Mouse (Mus musculus) forebrain, embryonic 13.5 days (tissue): ENCODE measurements at regions not wholly inside any gene's neighbourhood (a gene's known extent, or its start where the extent isn't known, plus 50 kb on each side); places are given as distances from the start of the nearest gene placed in this dataset.

ENCODE experiments used
- ATAC-seq: fragments of 200-750 bp; cut with Nextera tagmentation; 2 replicates; pipeline ENCODE4 v1.8.0; 2017
- H3K27ac ChIP-seq: fragments of 300-500 bp; sonication (generic); 2 replicates; pipeline ENCODE4 v1.5.1; 2015; ENCODE audit warnings: inconsistent platforms, mild to moderate bottlenecking, moderate library complexity
- H3K27me3 ChIP-seq: fragments of 300-500 bp; sonication (generic); 2 replicates; pipeline ENCODE4 v1.6.1; 2015; ENCODE audit warnings: mild to moderate bottlenecking, inconsistent platforms
- H3K36me3 ChIP-seq: fragments of 300-500 bp; sonication (generic); 2 replicates; pipeline ENCODE4 v1.6.1; 2015; ENCODE audit warnings: mild to moderate bottlenecking, inconsistent platforms; ENCODE audit not compliant: poor library complexity, severe bottlenecking
- H3K4me1 ChIP-seq: fragments of 300-500 bp; sonication (generic); 2 replicates; pipeline ENCODE4 v1.6.1; 2015; ENCODE audit warnings: inconsistent platforms
- H3K4me2 ChIP-seq: fragments of 300-500 bp; sonication (generic); 2 replicates; pipeline ENCODE4 v1.6.1; 2015; ENCODE audit warnings: inconsistent platforms, mild to moderate bottlenecking, moderate library complexity
- H3K4me3 ChIP-seq: fragments of 300-500 bp; sonication (generic); 2 replicates; pipeline ENCODE4 v1.5.1; 2015; ENCODE audit warnings: mild to moderate bottlenecking, inconsistent platforms
- H3K9ac ChIP-seq: fragments of 300-500 bp; sonication (generic); 2 replicates; pipeline ENCODE4 v1.6.1; 2015; ENCODE audit warnings: mild to moderate bottlenecking, inconsistent platforms
- H3K9me3 ChIP-seq: fragments of 300-500 bp; sonication (generic); replicated peaks from 2 replicates; pipeline ENCODE4 v1.6.1; 2016; ENCODE audit warnings: inconsistent platforms
- WGBS: fragments of 180-500 bp; shearing (Covaris S2); methylation state at CpG from one replicate; pipeline ENCODE4 v1.1.7; 2015; 5-methylcytosine and 5-hydroxymethylcytosine counted together

GRCm38 (mm10) chr7:72027006-72027405 is 279.4 kb downstream of the Mctp2 start:
- Histone ChIP-seq H3K4me2 (no peak overlapping the region), H3K4me3 (no peak overlapping the region), H3K9me3 (no peaks in the 10 kb centered on the region), H3K27me3 (no peaks in the 10 kb centered on the region), H3K36me3 (no peaks in the 10 kb centered on the region), H3K4me1 (no peaks in the 10 kb centered on the region), H3K9ac (no peak overlapping the region), H3K27ac (no peak overlapping the region)
- ATAC-seq: no peak
- 60% methylated on average over 6 of the region's 6 CpGs for WGBS

GRCm38 (mm10) chr7:72009115-72009514 is 297.3 kb downstream of the Mctp2 start:
- no peak overlapping the region for H3K9ac ChIP-seq
- no peak for ATAC-seq
- WGBS: 93% methylated on average over 11 of the region's 11 CpGs
- no peak overlapping the region for H3K4me3 ChIP-seq
- H3K36me3 ChIP-seq: no peaks in the 10 kb centered on the region
- no peak overlapping the region for H3K27ac ChIP-seq
- H3K4me2 ChIP-seq: no peak overlapping the region
- H3K9me3 ChIP-seq: no peaks in the 10 kb centered on the region
- no peaks in the 10 kb centered on the region for H3K4me1 ChIP-seq
- H3K27me3 ChIP-seq: no peaks in the 10 kb centered on the region

GRCm38 (mm10) chr7:72004311-72004710 is 302.1 kb downstream of the Mctp2 start:
- H3K9ac ChIP-seq: no peak overlapping the region

DNA sequence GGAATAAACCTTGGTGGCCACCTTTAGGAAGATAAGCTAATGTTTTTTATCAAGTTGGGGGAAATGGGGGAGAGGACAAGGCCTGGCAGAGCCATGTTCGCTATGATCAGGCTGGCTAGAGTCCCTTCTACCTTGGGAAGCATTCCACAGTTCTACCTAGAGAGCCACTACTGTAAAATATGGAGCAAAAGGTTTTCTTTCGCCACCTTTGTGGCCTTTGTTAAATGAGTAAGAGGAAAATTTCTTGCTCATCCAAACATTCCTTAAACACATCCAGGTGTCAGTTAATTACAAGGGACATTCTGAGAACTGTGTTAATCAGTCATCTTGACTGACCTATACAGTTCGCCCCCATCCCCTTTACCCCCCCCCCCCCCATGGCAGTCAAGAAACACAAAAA is 313.9 kb downstream of the Mctp2 start:
- Histone ChIP-seq H3K27me3 (no peaks in the 10 kb centered on the region), H3K36me3 (no peaks in the 10 kb centered on the region), H3K4me1 (no peaks in the 10 kb centered on the region), H3K27ac (no peak overlapping the region), H3K9me3 (no peaks in the 10 kb centered on the region), H3K9ac (no peak overlapping the region), H3K4me2 (no peak overlapping the region), H3K4me3 (no peak overlapping the region)
- ATAC-seq: no peak
- WGBS: 86% methylated on average over 3 of the region's 3 CpGs

More at GRCm38 (mm10) chr7:72004311-72004710, 302.1 kb downstream of the Mctp2 start:
- no peak overlapping the region for H3K4me3 ChIP-seq
- no peak for ATAC-seq
- H3K9me3 ChIP-seq: no peaks in the 10 kb centered on the region
- no peak overlapping the region for H3K4me2 ChIP-seq
- no peaks in the 10 kb centered on the region for H3K36me3 ChIP-seq
- H3K27me3 ChIP-seq: no peaks in the 10 kb centered on the region
- WGBS: 68% methylated on average over 3 of the region's 3 CpGs
- no peak overlapping the region for H3K27ac ChIP-seq
- H3K4me1 ChIP-seq: no peaks in the 10 kb centered on the region

- H3K9me3 ChIP-seq: no peaks in the 10 kb centered on the region
- H3K4me1 ChIP-seq: no peaks in the 10 kb centered on the region
- no peak overlapping the region for H3K27ac ChIP-seq
- H3K4me3 ChIP-seq: no peak overlapping the region
- H3K36me3 ChIP-seq: no peaks in the 10 kb centered on the region
- no peaks in the 10 kb centered on the region for H3K27me3 ChIP-seq
- WGBS: 92% methylated on average over 3 of the region's 3 CpGs
- H3K9ac ChIP-seq: no peak overlapping the region
- ATAC-seq: no peak
- no peak overlapping the region for H3K4me2 ChIP-seq
Measured at GRCm38 (mm10) chr7:71991835-71992234, 314.6 kb downstream of the Mctp2 start.

DNA sequence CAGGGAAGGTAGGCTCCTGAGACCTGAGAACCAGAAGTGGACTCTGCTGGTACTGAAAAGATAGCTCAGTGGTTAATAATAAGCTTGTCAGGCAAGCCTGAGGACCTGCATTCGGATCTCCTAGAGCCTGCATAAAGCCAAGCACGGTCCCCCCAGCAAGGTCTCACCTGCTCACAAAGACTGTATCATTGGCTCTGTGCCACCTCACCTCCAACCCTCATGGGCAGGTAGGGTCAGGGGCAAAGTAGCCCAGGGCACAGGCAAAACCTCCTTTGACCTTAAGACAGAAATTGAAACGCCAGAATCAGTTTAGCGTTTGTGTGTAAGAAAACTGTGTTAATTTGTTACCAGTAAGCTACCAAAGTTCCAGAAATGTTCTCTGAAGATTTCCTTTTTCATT is 315.2 kb downstream of the Mctp2 start:
- Histone ChIP-seq H3K4me1 (no peaks in the 10 kb centered on the region), H3K9ac (no peak overlapping the region), H3K27me3 (no peaks in the 10 kb centered on the region), H3K9me3 (no peaks in the 10 kb centered on the region), H3K4me3 (no peak overlapping the region), H3K27ac (no peak overlapping the region), H3K36me3 (no peaks in the 10 kb centered on the region), H3K4me2 (no peak overlapping the region)
- 91% methylated on average over 4 of the region's 4 CpGs for WGBS
- no peak for ATAC-seq

GRCm38 (mm10) chr7:71966015-71966414 is 340.4 kb downstream of the Mctp2 start:
- ATAC-seq: no peak
- H3K4me2 ChIP-seq: no peak overlapping the region
- H3K4me3 ChIP-seq: no peak overlapping the region
- no peaks in the 10 kb centered on the region for H3K9me3 ChIP-seq
- WGBS: 79% methylated on average over 4 of the region's 4 CpGs
- no peaks in the 10 kb centered on the region for H3K27me3 ChIP-seq
- H3K36me3 ChIP-seq: no peaks in the 10 kb centered on the region
- H3K4me1 ChIP-seq: peaks cover 4% of the 10 kb centered on the region; the same call in 1 of the 2 replicates
- H3K27ac ChIP-seq: no peak overlapping the region
- H3K9ac ChIP-seq: no peak overlapping the region

DNA sequence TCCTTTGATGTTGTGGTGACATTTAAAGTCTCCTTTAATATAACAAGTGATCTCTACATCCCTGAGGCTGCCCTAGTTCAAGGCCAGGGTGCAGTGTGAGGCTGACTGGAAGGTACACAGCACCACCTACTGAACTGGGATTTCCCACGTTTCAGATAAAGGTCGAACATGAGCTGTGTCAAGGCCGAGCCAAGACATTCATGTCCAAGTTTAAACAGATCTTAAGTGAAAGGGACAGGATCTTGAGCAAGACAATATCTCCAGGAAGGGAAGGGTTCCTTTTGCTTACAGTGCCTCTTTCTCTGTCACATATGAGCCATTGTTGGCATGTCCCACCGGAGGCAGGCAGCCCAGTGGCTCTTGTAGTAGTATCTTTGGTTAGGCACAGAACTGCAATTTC is 343.0 kb downstream of the Mctp2 start:
- 87% methylated on average over 4 of the region's 4 CpGs for WGBS
- H3K27ac ChIP-seq: no peak overlapping the region

DNA sequence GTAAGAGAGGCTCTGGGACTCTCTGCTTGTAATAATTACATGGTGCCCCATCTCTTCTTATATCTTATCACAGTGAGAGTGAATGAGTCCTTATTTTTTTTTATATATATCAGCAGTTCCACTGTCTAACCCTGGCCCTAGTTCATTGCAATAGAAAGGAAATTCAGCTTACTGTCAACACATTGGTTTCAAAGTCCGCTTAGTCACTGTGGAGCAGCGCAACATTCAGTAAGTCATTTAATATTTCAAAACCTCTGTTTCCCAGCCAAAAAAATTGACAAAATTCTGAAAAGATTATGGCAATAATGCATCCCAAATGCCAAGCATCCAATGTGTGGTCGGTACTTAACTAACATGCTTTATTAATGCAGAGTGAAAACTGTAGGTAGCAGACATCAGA is 343.6 kb downstream of the Mctp2 start:
- no peak for ATAC-seq
- WGBS: 94% methylated on average over 3 of the region's 3 CpGs
- no peak overlapping the region for H3K9ac ChIP-seq

More for the DNA sequence above, 343.0 kb downstream of the Mctp2 start:
- H3K27me3 ChIP-seq: no peaks in the 10 kb centered on the region
- no peaks in the 10 kb centered on the region for H3K36me3 ChIP-seq
- no peak overlapping the region for H3K4me2 ChIP-seq
- peaks cover 9% of the 10 kb centered on the region; the same call in 1 of the 2 replicates for H3K4me1 ChIP-seq
- no peak for ATAC-seq
- H3K9ac ChIP-seq: no peak overlapping the region
- no peaks in the 10 kb centered on the region for H3K9me3 ChIP-seq
- H3K4me3 ChIP-seq: no peak overlapping the region

GRCm38 (mm10) chr7:71960453-71961230 is 345.8 kb downstream of the Mctp2 start:
- Histone ChIP-seq H3K27ac (no peak overlapping the region), H3K9ac (peak overlapping the region; percentile 34; the same call in 1 of the 2 replicates), H3K36me3 (no peaks in the 10 kb centered on the region), H3K4me1 (peaks cover 9% of the 10 kb centered on the region; the same call in 1 of the 2 replicates), H3K9me3 (no peaks in the 10 kb centered on the region), H3K27me3 (no peaks in the 10 kb centered on the region), H3K4me3 (0 out of 2 replicates have a peak overlapping the region, but pooled peaks have one; percentile 4), H3K4me2 (peak overlapping the region; percentile 51)
- 2% methylated on average over 11 of the region's 11 CpGs for WGBS
- peak; percentile 80 for ATAC-seq

More for the DNA sequence above, 343.6 kb downstream of the Mctp2 start:
- no peaks in the 10 kb centered on the region for H3K9me3 ChIP-seq
- no peaks in the 10 kb centered on the region for H3K36me3 ChIP-seq
- H3K27ac ChIP-seq: no peak overlapping the region
- H3K4me2 ChIP-seq: no peak overlapping the region
- H3K27me3 ChIP-seq: no peaks in the 10 kb centered on the region
- H3K4me1 ChIP-seq: peaks cover 9% of the 10 kb centered on the region; the same call in 1 of the 2 replicates
- no peak overlapping the region for H3K4me3 ChIP-seq

GRCm38 (mm10) chr7:71946548-71946947 is 359.9 kb downstream of the Mctp2 start:
- Histone ChIP-seq H3K27me3 (no peaks in the 10 kb centered on the region), H3K36me3 (no peaks in the 10 kb centered on the region), H3K9me3 (no peaks in the 10 kb centered on the region), H3K4me1 (peaks cover 19% of the 10 kb centered on the region), H3K9ac (no peak overlapping the region), H3K27ac (no peak overlapping the region), H3K4me2 (no peak overlapping the region), H3K4me3 (no peak overlapping the region)
- ATAC-seq: no peak
- WGBS: 89% methylated on average over 6 of the region's 6 CpGs

GRCm38 (mm10) chr7:71943078-71944042 is 363.0 kb downstream of the Mctp2 start:
- Histone ChIP-seq H3K4me2 (no peak overlapping the region), H3K27ac (peak overlapping the region; percentile 25), H3K4me1 (peaks cover 21% of the 10 kb centered on the region), H3K9ac (no peak overlapping the region), H3K36me3 (no peaks in the 10 kb centered on the region), H3K9me3 (no peaks in the 10 kb centered on the region), H3K4me3 (no peak overlapping the region), H3K27me3 (no peaks in the 10 kb centered on the region)
- peak; percentile 67; the same call in 1 of the 2 replicates for ATAC-seq
- 39% methylated on average over 16 of the region's 16 CpGs for WGBS
